Mouse (Mus musculus): Measurements from ENCODE around the gene Rpl29. TPM values are rescaled to one million over a fixed set of nuclear protein-coding genes. Genes with fewer than 3 reads are reported as not detected.

The Rpl29 gene
- total and polyA plus RNA-seq, 3 experiments, result 1,058 to 1,867 (median 1,257) TPM

GRCm38 (mm10) chr9:106453271-106454070 is 24.2 kb downstream of the Rpl29 start, which contains the start of gene Pcbp4:
Gene Pcbp4, plus strand, starts transcription at chr9:106453291.
- no peak for DNase-seq (ENCODE audit: extremely low read depth)
- dilution Hi-C loops (cut with MboI; ENCODE audit: extremely low pct_ligation_motif_present, extremely low pct_unique_long_range_greater_than_20kb, low sequenced_read_pairs), result no loop called here
- peak within 1 kb of the TSS; percentile 92 for H3K9ac ChIP-seq (ENCODE audit: insufficient read depth, low read depth)
- no peaks in the 10 kb centered on the region for H3K9me3 ChIP-seq (replicated peaks; ENCODE audit: low read length)
- TF ChIP-seq JUND (conservative IDR thresholded peaks at IDR 0.05; ENCODE audit: low read depth, low read length) (no peak), NELFE (IDR thresholded peaks at IDR 0.05; ENCODE audit: low read depth, low read length) (peak; percentile 74), USF1 (IDR thresholded peaks at IDR 0.05; ENCODE audit: low read depth, low read length) (no peak), ELF1 (IDR thresholded peaks at IDR 0.05; ENCODE audit: low read depth, low read length) (no peak), ETS1 (conservative IDR thresholded peaks at IDR 0.05; ENCODE audit: low read depth, low read length) (no peak), HCFC1 (IDR thresholded peaks at IDR 0.05; ENCODE audit: low read depth, low read length) (peak; percentile 36; the same call in 1 of the 2 replicates), KAT2A (IDR thresholded peaks at IDR 0.05; ENCODE audit: insufficient replicate concordance, low read length) (no peak), RAD21 (IDR thresholded peaks at IDR 0.05; ENCODE audit: low read depth, low read length) (no peak), PAX5 (IDR thresholded peaks at IDR 0.05; ENCODE audit: low read length) (no peak), RCOR1 (conservative IDR thresholded peaks at IDR 0.05; ENCODE audit: low read depth, low read length) (no peak), ZC3H11A (IDR thresholded peaks at IDR 0.05; ENCODE audit: low read depth, low read length) (no peak), ZNF384 (IDR thresholded peaks at IDR 0.05; ENCODE audit: low read depth, low read length) (no peak), E2F4 (IDR thresholded peaks at IDR 0.05; ENCODE audit: insufficient replicate concordance, low read depth, low read length) (no peak), POLR2A (IDR thresholded peaks at IDR 0.05; ENCODE audit: low read depth, low read length) (peak; percentile 67), CHD1 (IDR thresholded peaks at IDR 0.05; ENCODE audit: low read depth, low read length) (no peak), SMC3 (IDR thresholded peaks at IDR 0.05; ENCODE audit: low read depth, low read length) (no peak), SIN3A (IDR thresholded peaks at IDR 0.05; ENCODE audit: low read length) (peak; percentile 14; the same call in 1 of the 2 replicates), TCF12 (IDR thresholded peaks at IDR 0.05; ENCODE audit: low read depth, low read length) (0 out of 2 replicates have a peak, but pooled peaks have one; percentile 7)
- peaks cover 27 to 70% of the 10 kb centered on the region in 2 experiments for H3K4me1 ChIP-seq (ENCODE audit: control insufficient read depth in 1 of 2, insufficient read depth in 2 of 2)
- no peak within 1 kb of the TSS for H3K27ac ChIP-seq (ENCODE audit: insufficient read depth, low read depth)
- H3K4me2 ChIP-seq (ENCODE audit: insufficient read depth, low read depth, poor library complexity, severe bottlenecking), result peak within 1 kb of the TSS; percentile 85
- in situ Hi-C loops (cut with MboI; ENCODE audit: low pct_ligation_motif_present, low pct_unique_long_range_greater_than_20kb, low sequenced_read_pairs), result no loop called here
- H3K36me3 ChIP-seq (replicated peaks in 1 of 2; ENCODE audit: control insufficient read depth in 1 of 2, insufficient read depth in 1 of 2, low read length in 1 of 2), result peaks cover 0 to 47% of the 10 kb centered on the region in 2 experiments
- no peaks in the 10 kb centered on the region for H3K79me2 ChIP-seq (replicated peaks; ENCODE audit: control insufficient read depth, extremely low read depth, insufficient read depth, poor library complexity, severe bottlenecking)
- H3K27me3 ChIP-seq (replicated peaks), result no peaks in the 10 kb centered on the region
- peak within 1 kb of the TSS; percentile 71 to 75 (median 71) for H3K4me3 ChIP-seq (replicated peaks in 1 of 3; ENCODE audit: low read depth in 2 of 3, low read length in 2 of 3, poor library complexity in 1 of 3)

DNA sequence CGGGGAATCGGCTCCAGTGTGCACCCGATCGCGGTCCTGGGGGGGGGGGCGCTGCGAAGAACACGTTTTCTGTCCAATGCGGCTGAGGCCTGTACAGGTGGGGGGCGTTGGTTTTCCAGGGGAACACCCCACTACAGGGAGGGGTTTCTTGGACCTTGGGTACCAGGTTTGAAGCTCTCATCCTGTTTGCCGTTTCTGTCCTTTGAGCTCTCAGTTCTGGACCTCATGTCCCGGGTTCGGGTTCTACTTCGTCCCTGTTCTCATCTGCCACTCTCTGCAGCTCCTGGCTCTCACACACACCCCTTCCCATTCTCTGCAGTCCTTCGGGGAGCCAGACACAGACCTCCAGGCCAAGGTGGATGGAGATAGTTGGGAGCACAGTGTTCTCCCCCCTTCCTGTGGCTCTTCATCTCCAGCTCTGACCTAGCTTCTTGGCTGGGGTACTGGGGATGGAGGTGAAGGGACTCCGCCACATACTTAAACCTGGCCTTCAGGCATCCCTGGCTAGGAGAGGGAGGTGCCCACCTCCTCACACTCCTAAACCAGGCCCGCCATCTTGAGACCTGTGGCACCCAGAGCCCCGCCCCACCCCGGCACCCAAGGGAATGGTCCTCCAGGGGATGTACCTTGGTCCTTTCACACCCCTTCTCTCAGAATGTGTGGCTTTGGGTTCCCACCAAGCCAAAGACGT is 25.0 kb downstream of the Rpl29 start:
- H3K79me2 ChIP-seq (replicated peaks; ENCODE audit: control insufficient read depth, extremely low read depth, insufficient read depth, poor library complexity, severe bottlenecking), result no peaks in the 10 kb centered on the region
- H3K9me3 ChIP-seq (replicated peaks; ENCODE audit: low read length), result no peaks in the 10 kb centered on the region
- no peaks in the 10 kb centered on the region for H3K27me3 ChIP-seq (replicated peaks)
- dilution Hi-C loops (cut with MboI; ENCODE audit: extremely low pct_ligation_motif_present, extremely low pct_unique_long_range_greater_than_20kb, low sequenced_read_pairs), result no loop called here
- peak overlapping the region; percentile 68 to 75 (median 69) for H3K4me3 ChIP-seq (replicated peaks in 1 of 3; ENCODE audit: low read depth in 2 of 3, low read length in 2 of 3, poor library complexity in 1 of 3)
- peak overlapping the region; percentile 92 for H3K9ac ChIP-seq (ENCODE audit: insufficient read depth, low read depth)
- H3K4me2 ChIP-seq (ENCODE audit: insufficient read depth, low read depth, poor library complexity, severe bottlenecking), result peak overlapping the region; percentile 71
- peak; percentile 79 for DNase-seq (ENCODE audit: extremely low read depth)
- H3K36me3 ChIP-seq (replicated peaks in 1 of 2; ENCODE audit: control insufficient read depth in 1 of 2, insufficient read depth in 1 of 2, low read length in 1 of 2), result peaks cover 0 to 47% of the 10 kb centered on the region in 2 experiments
- H3K27ac ChIP-seq (ENCODE audit: insufficient read depth, low read depth), result no peak overlapping the region
- H3K4me1 ChIP-seq (ENCODE audit: control insufficient read depth in 1 of 2, insufficient read depth in 2 of 2), result peaks cover 27 to 71% of the 10 kb centered on the region in 2 experiments
- in situ Hi-C loops (cut with MboI; ENCODE audit: low pct_ligation_motif_present, low pct_unique_long_range_greater_than_20kb, low sequenced_read_pairs), result no loop called here
- 0 out of 2 replicates have a peak, but pooled peaks have one; percentile 39 for TF ChIP-seq TBP (conservative IDR thresholded peaks at IDR 0.05; ENCODE audit: low read depth, low read length)
- peak; percentile 58; the same call in 1 of the 2 replicates for TF ChIP-seq MEF2A (IDR thresholded peaks at IDR 0.05; ENCODE audit: borderline replicate concordance, low read depth, low read length)
- no peak for TF ChIP-seq NRF1 (IDR thresholded peaks at IDR 0.05; ENCODE audit: low read depth, low read length)
- no peak for TF ChIP-seq ZNF384 (IDR thresholded peaks at IDR 0.05; ENCODE audit: low read depth, low read length)
- no peak for TF ChIP-seq GABPA (IDR thresholded peaks at IDR 0.05; ENCODE audit: insufficient replicate concordance, low read depth, low read length)
- TF ChIP-seq CHD1 (IDR thresholded peaks at IDR 0.05; ENCODE audit: low read depth, low read length), result no peak
- TF ChIP-seq MYC (IDR thresholded peaks at IDR 0.05; ENCODE audit: low read depth, low read length), result no peak
- TF ChIP-seq ETS1 (conservative IDR thresholded peaks at IDR 0.05; ENCODE audit: low read depth, low read length), result no peak
- no peak for TF ChIP-seq USF1 (IDR thresholded peaks at IDR 0.05; ENCODE audit: low read depth, low read length)
- TF ChIP-seq HCFC1 (IDR thresholded peaks at IDR 0.05; ENCODE audit: low read depth, low read length), result no peak
- peak; percentile 69; the same call in 1 of the 2 replicates for TF ChIP-seq TCF12 (IDR thresholded peaks at IDR 0.05; ENCODE audit: low read depth, low read length)
- TF ChIP-seq POLR2A (IDR thresholded peaks at IDR 0.05; ENCODE audit: low read depth, low read length), result peak; percentile 50
- TF ChIP-seq E2F4 (IDR thresholded peaks at IDR 0.05; ENCODE audit: insufficient replicate concordance, low read depth, low read length), result no peak
- no peak for TF ChIP-seq EP300 (IDR thresholded peaks at IDR 0.05; ENCODE audit: low read length)
- no peak for TF ChIP-seq SMC3 (IDR thresholded peaks at IDR 0.05; ENCODE audit: low read depth, low read length)
- TF ChIP-seq SIN3A (IDR thresholded peaks at IDR 0.05; ENCODE audit: low read length), result peak; percentile 58; the same call in 1 of the 2 replicates
- TF ChIP-seq ZMIZ1 (IDR thresholded peaks at IDR 0.05; ENCODE audit: low read depth, low read length), result peak; percentile 39; the same call in 1 of the 2 replicates
- no peak for TF ChIP-seq CHD2 (IDR thresholded peaks at IDR 0.05; ENCODE audit: low read length)
- peak; percentile 33; the same call in 1 of the 2 replicates for TF ChIP-seq UBTF (IDR thresholded peaks at IDR 0.05; ENCODE audit: low read depth, low read length)

All from CH12.LX (cell line).